Mouse (Mus musculus) cerebellum, adult 9-10 months (tissue): Measurements from ENCODE around the gene Hdgfl2.

Source experiments
- DNase-seq: peaks from one replicate; pipeline ENCODE4 v3.0.0; 2022

Hdgfl2 gene

DNA sequence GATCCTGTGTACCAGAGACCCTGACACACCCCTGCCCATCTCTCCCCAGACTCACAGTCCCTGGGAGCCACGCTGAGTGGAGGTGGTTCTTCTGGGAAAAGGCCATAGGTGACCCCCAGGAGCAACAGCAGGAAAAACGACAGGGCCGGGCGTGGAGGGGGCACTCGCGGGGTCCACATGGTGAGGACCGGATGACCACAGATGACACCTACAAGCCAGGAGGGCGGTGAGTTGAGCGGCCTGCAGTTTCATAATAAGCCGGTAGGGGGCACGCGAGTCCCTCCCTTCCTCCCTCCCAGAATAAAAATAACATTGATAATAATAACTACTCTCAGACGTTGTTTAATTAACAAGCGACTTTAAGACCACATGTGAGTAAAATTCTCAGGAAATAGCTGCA lies 53.2 kb downstream of the Hdgfl2 start:
- DNase-seq, result peak; percentile 84

DNA sequence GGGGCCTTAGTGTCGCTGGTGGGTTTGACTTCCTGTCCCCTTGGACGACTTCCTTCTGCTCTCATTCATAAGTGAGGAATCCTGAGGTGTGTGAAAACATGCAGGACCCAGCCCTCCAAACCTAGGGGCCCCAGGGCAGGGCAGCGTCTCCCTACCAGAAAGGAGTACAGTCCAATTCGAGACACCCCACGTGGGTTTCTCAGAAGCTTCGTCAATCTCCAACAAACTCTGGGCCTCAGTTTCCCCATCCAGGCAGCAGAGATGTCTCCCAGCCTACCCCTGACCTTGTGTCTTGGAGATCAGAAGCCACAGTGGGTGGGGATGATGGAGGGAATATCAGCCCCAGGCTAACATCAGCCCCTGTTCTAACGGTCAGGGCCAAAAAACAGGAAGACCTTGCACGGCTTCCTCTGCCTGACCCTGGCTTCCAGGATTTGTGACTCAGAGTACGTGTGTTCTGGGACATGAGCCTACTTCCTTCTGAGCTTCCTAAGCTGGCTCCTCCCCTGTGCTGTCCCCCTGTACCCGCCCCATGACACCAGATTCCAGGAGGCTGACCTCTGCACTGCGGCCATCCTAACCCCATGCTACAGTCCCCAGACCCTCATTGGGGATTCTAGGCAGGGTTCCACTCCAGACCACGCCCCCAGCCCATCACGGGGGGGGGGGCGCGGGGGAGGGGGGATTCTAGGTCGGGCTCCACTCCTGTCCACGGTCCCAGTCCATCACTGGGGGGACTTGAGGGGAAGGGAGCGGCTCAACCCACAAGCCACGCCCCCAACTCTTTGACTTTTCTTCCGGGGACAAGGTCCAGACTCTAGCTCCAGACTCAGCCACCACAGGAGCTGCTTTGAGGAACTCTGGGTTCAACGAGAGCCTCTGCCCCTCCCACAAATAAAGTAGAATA lies 54.3 kb downstream of the Hdgfl2 start:
- DNase-seq, result peak; percentile 36

DNA sequence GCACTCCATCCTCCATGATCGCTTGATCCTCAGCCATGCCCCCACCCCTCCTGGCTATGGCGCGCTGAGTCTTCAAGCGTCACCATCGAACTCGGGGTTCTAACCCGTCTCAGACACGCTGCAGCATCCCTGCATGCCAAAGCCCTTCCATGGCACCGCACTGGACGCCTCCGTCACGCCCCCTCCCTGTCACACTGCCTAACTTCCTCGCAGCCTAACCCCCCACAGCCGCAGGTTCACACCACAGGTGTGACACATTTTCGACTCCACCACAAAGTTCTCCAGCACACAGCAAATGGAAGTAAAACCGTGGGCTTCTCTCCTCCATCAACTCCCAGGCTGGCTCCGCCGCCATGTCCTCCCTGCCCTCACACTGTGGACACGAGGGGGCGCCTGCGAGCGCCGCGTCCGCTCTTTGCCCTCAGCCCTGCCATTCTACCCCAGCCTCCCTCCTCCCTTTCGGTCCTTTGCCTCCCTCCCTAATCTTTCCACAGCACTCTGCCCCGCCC lies 55.1 kb downstream of the Hdgfl2 start:
- peak; percentile 57 for DNase-seq

GRCm38 (mm10) chr17:56136558-56136957 lies 57.1 kb downstream of the Hdgfl2 start:
- no peak for DNase-seq

GRCm38 (mm10) chr17:56137839-56138613 lies 58.6 kb downstream of the Hdgfl2 start:
- no peak for DNase-seq

GRCm38 (mm10) chr17:56139355-56139754 lies 59.9 kb downstream of the Hdgfl2 start:
- DNase-seq, result no peak

DNA sequence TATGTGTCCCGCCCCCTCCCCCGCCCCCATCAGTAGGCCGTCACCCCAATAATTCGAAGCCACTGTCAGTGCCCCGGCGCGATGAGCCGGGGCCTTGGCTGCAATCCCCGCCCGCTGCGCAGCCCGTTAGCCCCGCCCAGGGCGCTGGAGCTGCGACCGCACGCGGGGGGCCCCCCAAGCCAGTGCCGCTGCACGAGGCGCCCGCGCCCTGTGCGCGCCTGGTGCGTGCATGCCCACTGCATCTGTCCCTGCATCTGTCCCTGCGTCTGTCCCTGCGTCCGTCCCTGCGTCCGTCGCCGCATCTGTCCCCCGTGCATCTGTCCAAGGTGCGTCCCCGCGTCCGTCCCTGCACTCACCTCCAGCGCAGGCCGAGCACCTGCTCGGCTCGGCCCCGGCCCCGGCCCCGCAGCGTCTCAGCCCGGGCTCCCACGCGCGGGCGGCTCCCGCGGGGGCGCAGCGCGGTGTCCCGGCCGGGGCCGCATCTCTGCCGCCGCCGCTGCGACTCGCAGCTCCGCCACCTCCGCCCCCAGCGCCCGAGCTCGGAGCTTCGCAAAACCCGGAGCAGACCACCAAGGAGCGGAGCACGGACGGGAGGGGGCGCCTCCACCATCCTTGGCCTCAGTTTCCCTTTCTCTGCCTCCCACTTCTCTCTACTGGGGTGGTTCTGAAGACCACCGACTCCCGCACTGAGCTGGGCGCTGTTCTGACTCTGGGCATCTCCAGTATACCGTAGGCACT lies 60.6 kb downstream of the Hdgfl2 start, which contains the start of gene Sema6b:
Gene Sema6b, minus strand, starts transcription at position 486 of the 738 bp plus-strand sequence.
- DNase-seq, result peak; percentile 78

- DNase-seq, result no peak
These were observed 62.5 kb downstream of the Hdgfl2 start for GRCm38 (mm10) chr17:56141702-56142605.

GRCm38 (mm10) chr17:56144546-56144945 lies 65.1 kb downstream of the Hdgfl2 start:
- DNase-seq, result no peak

- no peak for DNase-seq
These were observed 66.7 kb downstream of the Hdgfl2 start for GRCm38 (mm10) chr17:56146131-56146530.

DNA sequence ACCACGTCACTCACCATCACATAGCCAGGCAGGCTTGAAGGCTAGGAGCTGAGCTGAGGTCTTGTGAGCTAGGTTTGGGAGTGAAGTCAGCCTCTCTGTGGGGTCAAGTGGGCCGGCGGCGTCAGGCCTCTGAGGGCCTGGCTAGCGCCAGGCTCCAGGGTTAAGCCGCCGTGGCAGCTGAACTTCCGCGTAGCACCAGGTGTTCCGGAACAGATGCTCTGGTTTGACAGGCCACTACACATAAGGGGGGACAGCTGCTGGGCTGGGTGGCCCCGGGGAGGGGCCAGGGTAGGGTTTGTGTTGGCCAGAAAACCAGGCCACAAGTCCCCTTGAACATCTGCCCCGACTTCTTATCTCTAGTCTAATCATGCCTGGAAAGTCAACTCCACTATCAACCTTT lies 68.0 kb downstream of the Hdgfl2 start:
- DNase-seq, result no peak

DNA sequence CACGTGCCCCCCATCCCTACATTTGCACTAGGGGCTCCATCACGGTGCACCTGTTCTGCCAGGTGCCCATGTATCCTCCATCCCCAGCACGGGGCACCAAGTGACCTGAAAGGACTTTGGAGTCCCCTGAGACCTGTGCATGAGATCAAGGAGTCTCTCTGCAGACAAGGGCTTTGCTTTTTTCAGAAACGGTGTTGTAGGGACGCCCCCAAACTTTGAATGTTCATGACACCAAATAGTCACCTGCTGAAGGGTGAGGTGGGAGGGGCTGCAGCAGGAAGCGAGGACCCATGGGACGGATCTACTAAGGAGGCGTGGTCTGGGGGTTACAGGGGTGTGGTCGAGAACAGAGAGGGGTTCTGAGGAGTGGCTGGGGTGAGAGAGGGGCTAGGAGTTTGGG lies 68.8 kb downstream of the Hdgfl2 start:
- DNase-seq, result no peak

DNA sequence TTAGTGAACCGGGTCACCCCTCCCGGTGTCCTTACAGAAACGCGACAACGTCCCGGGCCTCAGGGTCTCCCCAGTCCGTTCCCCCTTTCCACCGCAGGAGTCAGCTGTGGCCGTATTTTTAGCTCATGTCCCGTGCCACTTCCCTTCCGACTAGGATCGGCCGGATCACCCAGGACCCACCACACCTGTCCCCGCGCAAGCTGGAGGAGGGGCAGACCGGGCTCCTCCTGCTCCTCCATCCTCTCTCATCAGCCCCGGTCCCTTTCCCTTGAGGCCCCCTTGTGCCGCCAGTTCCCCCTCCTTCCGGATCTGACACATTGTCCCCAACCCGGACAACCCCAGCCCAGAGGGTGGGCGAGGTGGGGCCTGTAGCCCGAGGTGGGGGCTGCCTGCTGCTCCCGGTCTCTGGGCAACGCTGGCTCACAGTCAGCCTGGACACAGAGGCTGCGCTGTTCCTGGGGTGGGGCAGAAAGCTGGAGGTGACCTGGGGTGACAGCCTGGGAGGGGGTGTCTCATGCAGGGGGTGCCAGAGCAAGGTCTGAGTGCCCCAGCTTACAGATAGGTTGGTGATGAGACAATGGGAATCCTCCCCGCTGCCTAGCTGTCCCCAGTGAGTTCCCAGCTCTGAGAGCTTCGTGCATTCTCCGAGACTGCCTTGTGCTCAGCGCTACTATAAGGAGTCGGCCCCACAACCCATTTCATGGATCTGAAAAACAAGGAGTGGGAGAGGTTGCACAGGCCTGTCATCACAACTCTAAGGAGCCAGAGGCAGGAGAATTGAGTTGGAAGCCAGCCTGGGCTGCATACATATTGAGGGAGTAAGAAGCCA lies 69.6 kb downstream of the Hdgfl2 start:
- no peak for DNase-seq

DNA sequence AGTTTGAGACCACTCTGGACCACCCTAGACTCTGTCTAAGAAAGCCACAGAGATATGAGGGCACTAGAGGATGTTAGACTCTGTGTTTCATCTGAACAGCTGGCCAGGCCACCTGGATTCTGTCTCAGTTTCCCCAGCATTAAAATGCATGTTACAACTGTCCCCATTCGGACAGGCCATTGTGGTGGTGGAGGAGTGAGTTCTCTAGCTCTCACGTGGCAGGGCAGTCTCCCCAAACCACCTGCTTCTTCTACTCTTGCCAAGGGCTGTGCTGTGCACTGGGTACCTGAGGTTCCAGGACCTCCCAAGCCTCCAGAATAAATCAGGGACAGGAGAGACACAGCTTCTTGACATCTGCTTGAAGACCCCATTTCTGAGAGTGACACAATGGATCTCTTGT lies 70.5 kb downstream of the Hdgfl2 start:
- no peak for DNase-seq
